Mouse (Mus musculus) granulocyte monocyte progenitor cell, adult 5-6 weeks (primary cell): ENCODE data around the gene Tcf7l1. TPM values are rescaled to one million over a fixed set of nuclear protein-coding genes. Genes with fewer than 3 reads are reported as not detected.

Source experiments
- ATAC-seq: replicated peaks from 2 replicates; pipeline ENCODE4 v1.8.0; 2016; ENCODE audit warnings: mild to moderate bottlenecking, moderate TSS enrichment, inconsistent platforms; ENCODE audit not compliant: poor library complexity, severe bottlenecking
- total RNA-seq, 2 experiments: library from RNA; stranded (forward) in 1 of 2; stranded (reverse) in 1 of 2; fragments of 200-712, 200-1000 nt in 1 of 2; fragments of >200 nt in 1 of 2; fragmentation: Nextera tagmentation in 1 of 2; gene quantifications; 2 replicates each; pipeline ENCODE4 v1.2.3; 2014 to 2017

Gene Tcf7l1
- total RNA-seq, 2 experiments from 2014 or later, result not detected

- ATAC-seq, result peak; percentile 75
Observed at GRCm38 (mm10) chr6:72601732-72602131, 187.3 kb downstream of the Tcf7l1 start.

- ATAC-seq, result no peak
Observed at GRCm38 (mm10) chr6:72600771-72601170, 188.3 kb downstream of the Tcf7l1 start.

DNA sequence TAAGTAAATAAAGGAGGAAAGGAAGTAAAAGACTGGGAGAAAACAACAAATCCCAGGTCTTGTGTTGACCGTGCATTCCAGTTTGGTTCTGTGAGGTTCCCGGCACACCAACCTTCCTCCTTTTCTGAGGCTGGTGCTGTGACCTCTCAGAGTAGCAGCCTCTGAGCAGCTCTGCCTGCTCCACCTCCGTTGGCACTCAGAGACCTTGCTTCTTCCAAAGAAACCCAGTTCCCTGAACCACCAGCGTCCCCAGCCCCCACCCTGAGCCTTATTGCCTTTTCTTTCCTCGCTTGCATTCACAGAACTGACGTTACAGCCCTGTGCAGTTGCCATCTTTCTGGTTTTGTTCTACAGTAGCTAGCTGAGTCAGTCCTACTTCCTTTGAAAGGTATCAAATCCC lies 188.8 kb downstream of the Tcf7l1 start:
- ATAC-seq, result no peak

DNA sequence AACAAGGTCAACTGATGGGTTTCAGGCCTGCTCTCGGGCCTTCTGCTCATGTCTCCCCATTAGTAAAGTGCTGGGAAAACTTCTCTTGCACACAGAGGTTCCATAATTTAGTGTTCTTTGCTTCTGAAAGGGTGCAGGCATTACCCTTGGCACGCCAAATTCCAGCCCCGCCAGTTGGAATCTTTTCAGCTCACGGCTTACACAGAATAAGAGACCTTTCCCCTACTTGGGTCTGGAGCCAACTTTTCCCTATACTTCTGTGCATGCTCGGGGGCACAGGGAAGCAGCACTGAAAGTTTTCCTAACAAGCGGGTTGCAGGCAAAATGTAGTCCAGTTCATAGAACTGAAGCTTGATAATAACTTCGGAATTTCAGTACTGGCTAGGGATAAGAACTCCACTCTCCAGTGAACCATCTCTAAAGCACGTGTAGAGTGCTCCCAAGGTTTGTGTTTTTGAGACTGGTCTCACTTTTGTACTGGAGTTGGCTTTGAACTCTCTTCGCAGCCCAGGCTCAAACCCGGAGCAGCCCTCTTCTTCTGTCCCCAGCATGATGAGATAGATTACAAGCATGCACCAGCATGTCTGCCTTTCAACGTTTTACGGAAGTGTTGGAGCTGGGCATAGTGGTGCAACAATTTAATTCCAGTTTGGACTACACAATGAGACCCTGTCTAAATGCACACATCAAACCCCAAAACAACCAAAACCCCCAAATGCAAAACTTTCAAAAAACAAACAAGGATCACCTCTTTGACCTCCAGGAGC lies 190.1 kb downstream of the Tcf7l1 start:
- ATAC-seq, result no peak

GRCm38 (mm10) chr6:72597956-72598753 lies 190.9 kb downstream of the Tcf7l1 start, which contains the start of the genes Elmod3 and Retsat:
TSS of gene Elmod3 (minus strand) at chr6:72598413.
TSS of gene Retsat (plus strand) at chr6:72598475.
- ATAC-seq, result peak; percentile 83

DNA sequence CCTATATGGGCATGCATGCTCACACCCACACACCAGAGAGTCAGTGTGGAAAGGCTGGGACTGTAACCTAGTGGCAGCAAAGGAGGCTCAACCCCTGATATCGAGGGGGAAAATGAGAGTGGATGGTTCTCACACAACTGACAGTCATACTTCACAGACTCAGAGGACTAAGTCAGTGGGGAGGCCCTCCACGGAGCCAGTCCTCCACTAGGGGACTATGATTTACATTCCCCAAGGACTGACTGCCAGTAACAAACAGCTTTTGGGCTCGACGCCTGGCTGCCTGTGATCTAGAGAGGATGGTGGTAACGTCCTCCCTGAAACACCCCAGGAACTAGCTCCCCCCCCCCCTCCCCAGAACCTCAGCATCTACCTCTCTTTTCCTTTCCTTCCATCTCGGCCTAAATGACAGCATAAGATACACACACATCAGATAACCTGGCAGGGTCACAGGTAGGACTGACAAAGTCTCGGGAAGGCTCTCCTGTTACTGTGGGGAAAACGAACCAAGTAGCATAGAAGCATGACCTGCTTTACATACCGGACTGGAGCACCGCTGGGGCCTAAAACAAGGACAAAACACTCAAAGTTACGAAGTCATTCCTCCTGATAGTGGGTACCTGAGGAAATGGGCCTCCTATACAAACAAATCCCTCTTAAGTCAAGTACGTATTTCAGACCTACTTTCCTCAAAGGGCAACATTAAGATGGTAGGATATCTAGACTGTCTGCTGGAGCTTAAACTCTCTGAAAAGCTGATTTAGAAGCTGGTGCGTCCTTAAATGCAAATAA lies 191.8 kb downstream of the Tcf7l1 start:
- ATAC-seq, result no peak

- no peak for ATAC-seq
Observed at GRCm38 (mm10) chr6:72593914-72594313, 195.1 kb downstream of the Tcf7l1 start.

DNA sequence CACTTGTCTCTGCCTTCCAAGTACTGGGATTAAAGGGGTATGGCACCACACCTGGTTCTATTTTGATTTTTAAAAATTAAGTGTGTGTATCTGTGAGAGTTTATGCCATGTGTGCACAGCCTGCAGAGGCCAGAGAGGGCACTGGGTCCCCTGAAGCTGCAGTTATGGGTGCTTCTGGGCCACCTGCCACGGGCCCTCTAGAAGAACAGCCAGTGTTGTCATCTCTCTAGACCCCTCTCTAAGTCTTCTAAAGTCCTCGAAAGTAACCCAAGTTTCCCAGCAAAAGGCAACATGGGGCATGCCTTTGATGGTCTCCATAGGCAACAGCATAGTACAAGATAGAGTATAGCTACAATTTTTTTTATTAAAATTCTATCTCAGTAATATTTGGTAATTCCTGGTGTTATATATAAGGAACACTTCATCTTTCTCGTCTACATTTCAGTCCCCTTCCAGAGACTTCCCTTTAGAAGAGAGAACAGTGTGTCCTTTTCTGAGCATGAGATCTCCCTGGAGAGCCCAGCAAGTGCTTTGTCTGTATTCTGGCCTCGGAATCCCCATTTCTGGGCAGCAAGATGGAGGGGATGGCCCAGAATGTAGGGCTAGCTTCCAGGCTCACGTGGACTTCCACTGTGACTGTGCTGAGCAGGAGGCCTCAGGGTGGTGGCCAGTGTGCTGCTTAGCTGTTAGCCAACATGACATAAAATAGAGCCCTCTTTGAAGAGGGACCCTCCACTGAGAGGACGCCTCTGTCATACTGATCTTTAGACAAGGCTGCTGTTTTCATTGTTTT lies 195.8 kb downstream of the Tcf7l1 start:
- no peak for ATAC-seq

DNA sequence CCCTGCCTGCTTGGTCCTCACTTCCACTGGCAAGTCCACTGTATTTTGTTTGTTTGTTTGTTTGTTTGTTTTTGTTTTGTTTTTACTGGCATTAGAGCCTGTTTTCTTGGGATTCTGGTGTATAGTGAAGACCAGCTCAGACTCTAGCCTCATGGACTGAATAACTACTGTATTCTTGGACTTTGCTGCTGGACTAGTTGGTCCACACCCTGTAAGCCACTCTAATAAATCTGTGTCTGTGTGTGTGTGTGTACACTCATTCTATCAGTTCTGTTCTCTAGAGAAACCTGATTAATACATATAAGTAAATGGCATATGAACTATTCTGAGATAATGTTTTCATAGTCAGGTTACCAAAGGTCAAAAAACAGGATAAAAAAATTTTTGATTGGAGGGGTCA lies 198.9 kb downstream of the Tcf7l1 start:
- ATAC-seq, result no peak

- ATAC-seq, result no peak
Observed at GRCm38 (mm10) chr6:72588307-72588706, 200.7 kb downstream of the Tcf7l1 start.

- no peak for ATAC-seq
Observed at GRCm38 (mm10) chr6:72586701-72587100, 202.4 kb downstream of the Tcf7l1 start.

GRCm38 (mm10) chr6:72584154-72584553 lies 204.9 kb downstream of the Tcf7l1 start:
- no peak for ATAC-seq

GRCm38 (mm10) chr6:72583211-72583839 lies 205.7 kb downstream of the Tcf7l1 start:
- ATAC-seq, result no peak

GRCm38 (mm10) chr6:72581625-72582382 lies 207.2 kb downstream of the Tcf7l1 start:
- peak; percentile 84 for ATAC-seq

Other genes with a start within 250 kb of the Tcf7l1 start
- gene Capg, start 244.9 kb downstream of the Tcf7l1 start, total RNA-seq (2014; fragmentation: Nextera tagmentation), result 32.4 and 69.3 TPM in 2 replicates
- gene Capg, start 244.9 kb downstream of the Tcf7l1 start, total RNA-seq (2017), result 52.4 and 56.6 TPM in 2 replicates
- 12.6 and 14.0 TPM in 2 replicates for gene Elmod3, start 190.8 kb downstream of the Tcf7l1 start, total RNA-seq (2014; fragmentation: Nextera tagmentation)
- 7.4 and 16.3 TPM in 2 replicates for gene Elmod3, start 190.8 kb downstream of the Tcf7l1 start, total RNA-seq (2017)
- gene Retsat, start 190.8 kb downstream of the Tcf7l1 start, total RNA-seq (2014; fragmentation: Nextera tagmentation), result 17.7 and 20.8 TPM in 2 replicates
- 28.0 and 32.0 TPM in 2 replicates for gene Retsat, start 190.8 kb downstream of the Tcf7l1 start, total RNA-seq (2017)
- gene Tgoln1, start 172.3 kb downstream of the Tcf7l1 start, total RNA-seq (2014; fragmentation: Nextera tagmentation), result 31.1 and 32.7 TPM in 2 replicates
- gene Tgoln1, start 172.3 kb downstream of the Tcf7l1 start, total RNA-seq (2017), result 66.5 and 71.3 TPM in 2 replicates
- gene Kcmf1, start 110.7 kb upstream of the Tcf7l1 start, total RNA-seq (2014; fragmentation: Nextera tagmentation), result 46.3 TPM in 2 replicates
- 101 and 122 TPM in 2 replicates for gene Kcmf1, start 110.7 kb upstream of the Tcf7l1 start, total RNA-seq (2017)
- 601 and 668 TPM in 2 replicates for gene Tmsb10, start 169.5 kb upstream of the Tcf7l1 start, total RNA-seq (2014; fragmentation: Nextera tagmentation)
- gene Tmsb10, start 169.5 kb upstream of the Tcf7l1 start, total RNA-seq (2017), result 357 and 410 TPM in 2 replicates